Mouse (Mus musculus): ENCODE results near the gene Ndufaf7. TPM values are rescaled to one million over a fixed set of nuclear protein-coding genes. Genes with fewer than 3 reads are reported as not detected.

Ndufaf7 gene
- polyA plus RNA-seq, 1 experiment from 2014 or later: 69.6 TPM

DNA sequence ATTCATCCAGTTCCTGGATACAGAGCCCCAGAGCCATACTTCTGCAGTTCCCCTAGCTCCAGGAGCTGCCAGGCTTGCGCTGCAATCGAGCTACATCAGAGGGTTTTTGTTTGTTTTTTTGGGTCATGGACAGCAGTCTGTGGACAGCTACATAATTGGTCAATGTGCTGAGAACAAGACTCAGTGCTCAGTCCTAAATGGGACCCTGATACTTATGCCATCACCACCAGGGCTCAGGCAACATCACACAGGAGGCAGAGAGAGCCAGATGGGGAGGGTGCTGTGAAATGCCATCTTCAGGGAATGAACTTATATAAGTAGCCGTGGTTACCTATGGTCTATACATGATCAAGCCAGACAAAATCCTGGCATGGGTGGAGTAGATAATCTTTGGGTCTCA, 31.6 kb downstream of the Ndufaf7 start:
- no peak overlapping the region for H3K27ac ChIP-seq
- H3K4me2 ChIP-seq: no peak overlapping the region
- no peak overlapping the region for H3K4me3 ChIP-seq
- H3K27me3 ChIP-seq (replicated peaks): no peaks in the 10 kb centered on the region
- no peaks in the 10 kb centered on the region for H3K4me1 ChIP-seq
- no peak for ATAC-seq (replicated peaks)
- H3K36me3 ChIP-seq (replicated peaks): no peaks in the 10 kb centered on the region
- WGBS: 84% methylated on average over 3 of the region's 3 CpGs
- H3K9ac ChIP-seq: no peak overlapping the region
- no peaks in the 10 kb centered on the region for H3K9me3 ChIP-seq

DNA sequence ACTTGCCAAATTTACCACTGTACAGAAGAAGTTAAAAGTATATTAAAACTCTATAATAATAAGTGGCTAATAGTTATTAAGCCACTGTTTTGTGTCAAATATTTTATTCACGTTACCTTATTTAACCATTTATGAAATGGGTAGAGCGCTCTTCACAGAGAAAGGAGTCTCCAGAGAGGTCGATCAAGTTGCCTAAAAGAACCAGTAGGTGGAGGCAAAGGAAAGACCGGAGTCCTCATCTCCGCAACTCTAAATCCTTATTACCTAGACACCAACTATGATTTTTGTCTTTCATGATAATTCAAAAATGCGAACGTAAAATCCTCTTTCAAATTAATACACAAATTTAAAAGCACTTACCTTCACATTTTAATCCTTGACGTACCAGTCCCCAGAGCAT, 46.2 kb downstream of the Ndufaf7 start:
- H3K4me3 ChIP-seq: no peak overlapping the region
- no peak for ATAC-seq (replicated peaks)
- H3K9me3 ChIP-seq: no peaks in the 10 kb centered on the region
- H3K9ac ChIP-seq: no peak overlapping the region
- 95% methylated on average over 8 of the region's 8 CpGs for WGBS
- H3K27ac ChIP-seq: no peak overlapping the region
- no peak overlapping the region for H3K4me2 ChIP-seq
- H3K27me3 ChIP-seq (replicated peaks): no peaks in the 10 kb centered on the region
- no peaks in the 10 kb centered on the region for H3K4me1 ChIP-seq
- H3K36me3 ChIP-seq (replicated peaks): 0 out of 2 replicates have a peak, but pooled peaks cover 3% of the 10 kb centered on the region

DNA sequence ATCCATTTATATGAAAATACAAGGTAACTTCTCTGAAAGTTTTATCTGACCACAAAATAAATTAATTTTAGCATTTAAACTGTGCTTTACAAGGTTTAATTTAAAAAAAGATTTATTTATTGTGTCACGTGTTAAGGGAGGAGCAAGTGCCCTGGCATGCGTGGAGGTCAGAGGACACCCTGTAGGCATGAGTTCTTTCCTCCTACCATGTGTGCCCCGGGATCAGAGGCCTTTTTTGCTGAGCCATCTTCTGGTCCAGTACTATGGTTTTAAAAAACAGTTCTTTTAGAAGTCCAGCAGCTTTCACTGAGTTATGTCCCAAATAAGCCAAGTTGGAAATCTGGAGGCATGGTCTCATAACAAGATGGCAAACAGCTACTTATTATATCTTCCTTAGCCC, 46.8 kb downstream of the Ndufaf7 start:
- 90% methylated on average over 3 of the region's 3 CpGs for WGBS
- Histone ChIP-seq H3K27me3 (replicated peaks) (no peaks in the 10 kb centered on the region), H3K4me1 (no peaks in the 10 kb centered on the region), H3K27ac (no peak overlapping the region), H3K36me3 (replicated peaks) (0 out of 2 replicates have a peak, but pooled peaks cover 3% of the 10 kb centered on the region), H3K4me2 (no peak overlapping the region), H3K4me3 (no peak overlapping the region), H3K9me3 (no peaks in the 10 kb centered on the region), H3K9ac (no peak overlapping the region)
- no peak for ATAC-seq (replicated peaks)

DNA sequence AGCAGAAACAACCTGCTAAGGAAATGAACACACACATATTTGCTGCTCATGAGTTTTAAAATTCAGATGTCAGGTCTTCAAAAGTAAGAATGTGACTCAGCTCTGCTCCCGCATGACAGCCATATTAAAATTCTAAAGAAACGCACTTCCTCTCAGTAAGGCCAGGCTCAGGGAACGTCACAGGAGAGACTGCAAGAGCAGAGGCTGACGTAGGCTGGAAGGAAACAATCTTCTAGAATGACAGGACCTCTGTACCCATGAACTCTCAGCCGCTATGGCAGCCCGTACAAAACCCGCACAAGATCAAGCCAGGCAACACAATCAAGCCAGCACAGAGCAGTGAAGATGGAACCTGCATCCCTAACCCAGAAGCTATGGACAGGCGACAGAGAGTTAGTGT, 52.1 kb downstream of the Ndufaf7 start:
- H3K4me2 ChIP-seq: no peak overlapping the region
- H3K27ac ChIP-seq: no peak overlapping the region
- no peaks in the 10 kb centered on the region for H3K4me1 ChIP-seq
- H3K27me3 ChIP-seq (replicated peaks): no peaks in the 10 kb centered on the region
- no peaks in the 10 kb centered on the region for H3K9me3 ChIP-seq
- H3K9ac ChIP-seq: no peak overlapping the region
- H3K4me3 ChIP-seq: no peak overlapping the region
- no peaks in the 10 kb centered on the region for H3K36me3 ChIP-seq (replicated peaks)
- WGBS: 80% methylated on average over 8 of the region's 8 CpGs
- no peak for ATAC-seq (replicated peaks)

DNA sequence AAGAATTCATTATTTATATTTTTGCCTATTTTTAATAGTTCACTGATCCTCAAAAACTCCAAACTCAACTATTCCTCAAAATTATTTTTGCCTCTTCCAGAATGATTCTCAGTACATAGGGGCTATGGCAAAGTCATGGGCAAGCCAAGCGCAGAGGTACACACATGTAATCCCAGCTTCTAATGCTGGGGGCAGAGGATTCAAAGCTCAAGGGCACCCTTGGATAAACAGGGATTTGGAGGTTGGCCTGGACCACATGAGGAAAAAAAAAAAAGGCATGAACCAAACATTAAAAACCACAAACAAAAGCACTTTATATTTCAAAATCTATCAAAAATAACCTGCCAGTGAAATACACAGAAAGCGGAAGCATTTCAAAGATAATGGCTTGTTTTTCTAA, 54.6 kb downstream of the Ndufaf7 start:
- H3K27ac ChIP-seq: no peak overlapping the region
- no peak overlapping the region for H3K4me3 ChIP-seq
- no peak overlapping the region for H3K4me2 ChIP-seq
- H3K9ac ChIP-seq: no peak overlapping the region
- WGBS: 97% methylated on average over 2 of the region's 2 CpGs
- H3K36me3 ChIP-seq (replicated peaks): no peaks in the 10 kb centered on the region
- no peaks in the 10 kb centered on the region for H3K9me3 ChIP-seq
- no peaks in the 10 kb centered on the region for H3K27me3 ChIP-seq (replicated peaks)
- ATAC-seq (replicated peaks): no peak
- H3K4me1 ChIP-seq: no peaks in the 10 kb centered on the region

DNA sequence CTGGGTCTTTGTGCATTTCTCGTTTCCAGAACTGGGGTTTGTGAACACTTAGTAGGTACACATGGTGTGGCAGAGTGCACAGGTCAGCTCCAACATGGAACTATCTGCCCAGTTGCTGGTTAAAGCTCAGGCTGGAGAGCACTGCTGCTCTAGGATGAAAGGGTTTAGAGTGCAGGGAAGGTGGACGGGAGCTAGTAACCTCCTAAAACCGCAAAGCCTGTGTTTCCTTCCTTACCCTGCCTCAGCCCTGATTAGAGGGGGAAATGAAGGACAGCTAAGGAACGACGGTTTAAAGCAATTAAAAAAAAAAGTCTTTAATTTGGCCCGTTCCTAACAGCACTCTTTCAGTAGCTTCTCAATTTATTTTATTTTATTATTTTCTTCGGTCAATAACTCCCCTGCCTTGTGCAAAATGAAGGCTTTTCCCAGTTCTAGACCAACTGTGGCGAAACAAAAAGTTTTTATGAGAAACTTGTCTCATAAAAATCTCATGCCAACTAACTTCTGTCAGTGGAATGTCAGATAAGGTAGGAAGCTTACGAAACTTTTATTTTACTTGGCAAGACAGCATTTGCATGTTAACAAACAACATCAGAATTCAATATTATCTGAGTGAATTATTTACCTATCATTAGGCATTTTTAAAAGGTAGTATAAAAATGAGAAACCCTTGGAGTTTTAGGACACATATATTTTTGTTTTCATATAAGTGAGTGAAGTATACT, 55.5 kb downstream of the Ndufaf7 start:
- H3K27me3 ChIP-seq (replicated peaks): no peaks in the 10 kb centered on the region
- ATAC-seq (replicated peaks): no peak
- H3K4me1 ChIP-seq: no peaks in the 10 kb centered on the region
- no peak overlapping the region for H3K4me2 ChIP-seq
- H3K9me3 ChIP-seq: no peaks in the 10 kb centered on the region
- no peak overlapping the region for H3K4me3 ChIP-seq
- WGBS: 83% methylated on average over 9 of the region's 9 CpGs
- no peak overlapping the region for H3K27ac ChIP-seq
- no peak overlapping the region for H3K9ac ChIP-seq
- no peaks in the 10 kb centered on the region for H3K36me3 ChIP-seq (replicated peaks)

DNA sequence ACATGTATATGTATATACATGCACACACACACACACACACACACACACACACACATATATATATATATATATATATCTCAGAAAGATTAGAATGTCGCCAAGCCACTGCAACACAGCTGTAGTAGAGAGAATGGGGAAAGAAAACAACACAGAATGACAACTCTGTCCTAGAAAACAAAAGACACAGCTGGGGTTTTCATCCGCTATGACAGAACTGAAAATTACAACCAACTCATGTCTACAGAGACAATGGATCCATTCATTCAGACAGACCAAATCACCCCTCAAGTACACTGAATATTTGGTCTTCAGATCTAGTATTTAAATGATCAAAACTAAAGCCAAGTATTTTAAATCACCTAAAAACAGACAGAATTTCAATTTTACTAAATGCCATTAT, 56.7 kb downstream of the Ndufaf7 start:
- Histone ChIP-seq H3K9me3 (no peaks in the 10 kb centered on the region), H3K4me2 (no peak overlapping the region), H3K36me3 (replicated peaks) (no peaks in the 10 kb centered on the region), H3K27ac (no peak overlapping the region), H3K4me1 (no peaks in the 10 kb centered on the region), H3K27me3 (replicated peaks) (no peaks in the 10 kb centered on the region), H3K4me3 (no peak overlapping the region), H3K9ac (no peak overlapping the region)
- WGBS: 56% methylated on average over 2 of the region's 2 CpGs
- ATAC-seq (replicated peaks): no peak

DNA sequence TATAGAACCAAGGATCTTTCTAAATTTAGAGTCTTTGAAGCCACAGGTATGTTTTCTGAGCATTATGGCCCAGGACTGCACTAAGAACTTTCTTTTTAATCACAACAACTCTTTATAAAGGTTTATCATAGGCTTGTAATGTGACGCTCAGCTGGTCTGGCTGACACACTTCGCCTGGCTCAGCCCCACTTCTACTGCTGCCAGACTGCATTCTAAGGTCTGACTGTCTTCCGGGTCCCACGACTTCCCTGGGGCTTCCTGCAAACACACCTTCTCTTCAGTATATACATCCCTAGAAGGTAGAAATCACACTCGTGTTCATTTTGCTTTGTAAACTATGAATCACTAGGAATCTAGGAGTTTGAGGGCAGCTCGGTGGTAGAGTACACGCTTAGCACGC, 57.4 kb downstream of the Ndufaf7 start:
- no peaks in the 10 kb centered on the region for H3K27me3 ChIP-seq (replicated peaks)
- H3K9me3 ChIP-seq: no peaks in the 10 kb centered on the region
- no peak for ATAC-seq (replicated peaks)
- H3K9ac ChIP-seq: no peak overlapping the region
- H3K4me1 ChIP-seq: no peaks in the 10 kb centered on the region
- no peak overlapping the region for H3K4me3 ChIP-seq
- H3K36me3 ChIP-seq (replicated peaks): no peaks in the 10 kb centered on the region
- no peak overlapping the region for H3K4me2 ChIP-seq
- no peak overlapping the region for H3K27ac ChIP-seq
- 93% methylated on average over 8 of the region's 8 CpGs for WGBS

DNA sequence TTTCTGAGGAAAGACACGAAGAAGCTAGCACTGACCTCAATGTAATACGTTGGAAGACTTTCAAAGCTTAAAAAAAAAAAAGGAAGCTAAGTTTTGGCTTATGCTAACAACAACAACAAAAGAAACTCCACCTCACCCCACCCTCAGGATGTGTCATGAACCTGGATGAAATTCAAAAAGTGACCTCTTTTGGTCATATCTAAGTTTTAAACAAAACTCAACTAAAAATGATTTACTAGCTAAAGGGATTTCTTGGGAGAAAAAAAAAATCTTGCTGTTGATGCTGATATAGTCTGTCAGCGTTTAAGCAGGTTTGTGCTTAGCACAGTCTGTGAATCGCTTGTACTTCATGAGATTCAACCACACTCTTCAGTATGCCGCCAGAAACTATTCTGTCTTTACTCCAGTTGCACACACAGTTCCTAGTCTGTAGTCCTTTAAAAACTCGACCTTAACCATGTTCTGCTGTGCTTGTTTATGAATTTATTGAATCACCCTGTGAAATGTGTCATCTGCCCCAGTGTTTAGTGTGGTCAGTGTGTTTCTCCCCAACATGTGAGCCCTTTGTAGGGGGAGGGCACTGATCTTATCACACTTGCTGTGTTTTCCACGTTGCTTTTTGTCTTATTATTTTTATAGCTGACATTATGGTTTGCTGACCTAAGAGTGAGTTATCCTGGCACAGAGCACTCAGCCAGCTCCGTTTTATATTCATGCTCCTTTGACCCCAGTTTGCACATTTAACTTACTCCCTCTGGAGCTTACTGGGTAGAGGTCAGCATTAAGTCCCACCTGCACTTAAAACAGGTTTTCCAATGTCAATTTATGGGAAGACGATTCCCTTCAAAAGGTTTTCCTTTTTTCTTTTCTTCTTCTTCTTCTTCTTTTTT, 58.2 kb downstream of the Ndufaf7 start:
- Histone ChIP-seq H3K4me2 (no peak overlapping the region), H3K36me3 (replicated peaks) (no peaks in the 10 kb centered on the region), H3K9me3 (no peaks in the 10 kb centered on the region), H3K27ac (no peak overlapping the region), H3K27me3 (replicated peaks) (no peaks in the 10 kb centered on the region), H3K9ac (no peak overlapping the region), H3K4me3 (no peak overlapping the region), H3K4me1 (no peaks in the 10 kb centered on the region)
- WGBS: 79% methylated on average over 9 of the region's 9 CpGs
- no peak for ATAC-seq (replicated peaks)

Other genes with a start within 250 kb of the Ndufaf7 start
- 5.0 and 5.4 TPM in 2 replicates for gene Strn, start 199.9 kb upstream of the Ndufaf7 start, polyA plus RNA-seq (2015; fragmentation: Nextera tagmentation; extraction: Ambion mirVana)
- gene Heatr5b, start 101.8 kb upstream of the Ndufaf7 start, polyA plus RNA-seq (2015; fragmentation: Nextera tagmentation; extraction: Ambion mirVana): 21.7 and 23.1 TPM in 2 replicates
- gene Gpatch11, start 101.6 kb upstream of the Ndufaf7 start, polyA plus RNA-seq (2015; fragmentation: Nextera tagmentation; extraction: Ambion mirVana): 45.3 and 46.2 TPM in 2 replicates
- 2.2 and 4.3 TPM in 2 replicates for gene Eif2ak2, start 54.6 kb upstream of the Ndufaf7 start, polyA plus RNA-seq (2015; fragmentation: Nextera tagmentation; extraction: Ambion mirVana)
- gene Sult6b1, start 30.1 kb upstream of the Ndufaf7 start, polyA plus RNA-seq (2015; fragmentation: Nextera tagmentation; extraction: Ambion mirVana): 0.14 and 0.32 TPM in 2 replicates
- gene Cebpzos, start 20.6 kb upstream of the Ndufaf7 start, polyA plus RNA-seq (2015; fragmentation: Nextera tagmentation; extraction: Ambion mirVana): 103 TPM in 2 replicates
- gene Cebpz, start 70 bp upstream of the Ndufaf7 start, polyA plus RNA-seq (2015; fragmentation: Nextera tagmentation; extraction: Ambion mirVana): 39.2 and 42.3 TPM in 2 replicates
- gene Prkd3, start 83.7 kb downstream of the Ndufaf7 start, polyA plus RNA-seq (2015; fragmentation: Nextera tagmentation; extraction: Ambion mirVana): 11.2 and 11.8 TPM in 2 replicates
- gene Qpct, start 114.8 kb downstream of the Ndufaf7 start, polyA plus RNA-seq (2015; fragmentation: Nextera tagmentation; extraction: Ambion mirVana): 17.9 and 19.7 TPM in 2 replicates